In genomic region chr8:31720585-31720984, GRCm38 (mm10) we compare ENCODE assay signal across 13 mouse cellular contexts.
DNase-seq lines count a peak whose midpoint lies in the region; ATAC-seq and TF ChIP-seq lines count a peak whose summit lies in the region.
"Had no signal": no experiment of that assay in that cellular context is flagged by ENCODE, and none has a peak within 500 bp of the region (broad histone marks: within the 10 kb centered on the region; RNA-seq: fewer than 3 reads in every experiment).

No protein-coding gene starts in this region.

- intact Hi-C loops in gastrocnemius, postnatal 14 days (cut with DNase I; ENCODE audit: low total_unique reads), result no loop called here

- no peak overlapping the region for H3K4me3 ChIP-seq in midbrain, embryonic 10.5 days
- H3K4me3 ChIP-seq in midbrain, embryonic 14.5 days (replicated peaks; ENCODE audit: low read depth, low read length), result no peak overlapping the region
- H3K4me3 ChIP-seq in embryonic fibroblast, embryonic 13.5 days (ENCODE audit: insufficient read depth, low read length), result no peak overlapping the region
- H3K4me3 ChIP-seq: embryonic facial prominence, embryonic 15.5 days; layer of hippocampus, adult 2 months; lung, embryonic 15.5 days had no signal

- DNase-seq in midbrain, embryonic 10.5 days (ENCODE audit: low spot score), result peak; percentile 29
- no peak for DNase-seq in midbrain, embryonic 14.5 days
- DNase-seq in adrenal gland, adult 8-10 months, result peak; percentile 7
- DNase-seq in lung, postnatal 10 days, result peak; percentile 9
- no peak for DNase-seq in gastrocnemius, adult 8-10 months (ENCODE audit: low spot score in 2 of 2)
- DNase-seq in testis, postnatal 10 days (ENCODE audit: low spot score), result no peak
- no peak for DNase-seq in gastrocnemius, postnatal 14 days
- DNase-seq: thymus, postnatal 25 days had no signal

- no peak overlapping the region; the same call in 1 of the 2 replicates for H3K27ac ChIP-seq in midbrain, embryonic 10.5 days (replicated peaks)
- no peak overlapping the region for H3K27ac ChIP-seq in midbrain, embryonic 14.5 days (replicated peaks; ENCODE audit: low read depth, low read length)
- H3K27ac ChIP-seq in embryonic fibroblast, embryonic 13.5 days (ENCODE audit: insufficient read depth, low read length), result peak overlapping the region; percentile 78
- H3K27ac ChIP-seq: embryonic facial prominence, embryonic 15.5 days; layer of hippocampus, adult 2 months; lung, embryonic 15.5 days had no signal

- ATAC-seq in midbrain, embryonic 14.5 days (ENCODE audit: low FRiP score, low TSS enrichment), result no peak
- ATAC-seq: hindbrain, embryonic 16.5 days had no signal

- no peaks in the 10 kb centered on the region for H3K9me3 ChIP-seq in midbrain, embryonic 10.5 days (replicated peaks)
- no peaks in the 10 kb centered on the region for H3K9me3 ChIP-seq in midbrain, embryonic 14.5 days (ENCODE audit: control insufficient read depth, low read length)
- H3K9me3 ChIP-seq: embryonic facial prominence, embryonic 15.5 days; lung, embryonic 15.5 days had no signal

- H3K9ac ChIP-seq in midbrain, embryonic 14.5 days (replicated peaks; ENCODE audit: low read length), result no peak overlapping the region
- H3K9ac ChIP-seq: embryonic facial prominence, embryonic 15.5 days; lung, embryonic 15.5 days had no signal

- no peak for TF ChIP-seq POLR2A in embryonic fibroblast, embryonic 13.5 days (IDR thresholded peaks at IDR 0.05; ENCODE audit: low read depth, low read length)

- H3K36me3 ChIP-seq in midbrain, embryonic 10.5 days, result no peaks in the 10 kb centered on the region
- H3K36me3 ChIP-seq in midbrain, embryonic 14.5 days (ENCODE audit: control insufficient read depth, insufficient read depth, low read length), result no peaks in the 10 kb centered on the region
- H3K36me3 ChIP-seq: embryonic facial prominence, embryonic 15.5 days; lung, embryonic 15.5 days had no signal

- 32% methylated on average over 3 of the region's 3 CpGs for WGBS in midbrain, embryonic 10.5 days
- WGBS in midbrain, embryonic 14.5 days, result 34% methylated on average over 3 of the region's 3 CpGs

- no peak for TF ChIP-seq CTCF in embryonic fibroblast, embryonic 13.5 days (IDR thresholded peaks at IDR 0.05; ENCODE audit: borderline replicate concordance, insufficient read depth, low read length)

- H3K4me2 ChIP-seq in midbrain, embryonic 14.5 days (ENCODE audit: low read length), result no peak overlapping the region
- H3K4me2 ChIP-seq: embryonic facial prominence, embryonic 15.5 days; lung, embryonic 15.5 days had no signal

- peaks cover 8% of the 10 kb centered on the region for H3K4me1 ChIP-seq in midbrain, embryonic 10.5 days
- no peaks in the 10 kb centered on the region for H3K4me1 ChIP-seq in midbrain, embryonic 14.5 days (ENCODE audit: control insufficient read depth, insufficient read depth, low read length)
- peaks cover 6% of the 10 kb centered on the region for H3K4me1 ChIP-seq in embryonic fibroblast, embryonic 13.5 days (ENCODE audit: control insufficient read depth, insufficient read depth, low read length)
- H3K4me1 ChIP-seq: embryonic facial prominence, embryonic 15.5 days had no signal

- no peaks in the 10 kb centered on the region for H3K27me3 ChIP-seq in midbrain, embryonic 10.5 days (ENCODE audit: low read depth, poor library complexity, severe bottlenecking)
- no peaks in the 10 kb centered on the region for H3K27me3 ChIP-seq in midbrain, embryonic 14.5 days (ENCODE audit: control insufficient read depth, insufficient read depth, low read length)
- H3K27me3 ChIP-seq: embryonic facial prominence, embryonic 15.5 days; lung, embryonic 15.5 days had no signal

Comparison
In these comparisons a context has a peak if more than half of its experiments do, and no peak if none do; other contexts are left out.
1. DNase-seq: peak in midbrain, embryonic 10.5 days (single experiment), adrenal gland, adult 8-10 months (single experiment) and lung, postnatal 10 days (single experiment); none in midbrain, embryonic 14.5 days (single experiment), gastrocnemius, adult 8-10 months (0 of 2), testis, postnatal 10 days (single experiment) and gastrocnemius, postnatal 14 days (single experiment).